Mouse (Mus musculus) embryo, embryonic 10 days (tissue): Measurements from ENCODE around the gene Ccdc144b.

Source experiments
- DNase-seq: peaks from one replicate; pipeline ENCODE4 v3.0.0-alpha.2; 2015; ENCODE audit warnings: low spot score

The Ccdc144b gene

DNA sequence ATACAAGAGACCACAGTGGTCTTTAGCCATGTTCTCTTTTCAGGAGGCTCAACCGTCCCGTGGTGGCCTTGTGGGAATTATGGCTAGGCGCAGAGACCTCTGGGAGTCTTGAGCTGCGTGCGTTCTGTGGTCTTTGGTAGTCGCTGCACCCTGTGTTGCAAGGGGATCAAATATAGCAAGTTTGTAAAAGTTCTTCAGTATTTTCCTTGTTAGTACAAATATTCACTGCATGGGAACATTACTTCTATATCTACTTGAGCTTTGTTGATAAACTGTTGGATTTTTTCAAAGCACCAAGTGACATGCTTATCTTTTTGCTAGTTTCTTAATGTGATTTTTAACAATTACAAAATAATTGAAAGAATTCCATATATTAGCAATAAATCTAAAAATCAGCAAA is at the start of gene Ccdc144b:
TSS of gene Ccdc144b (minus strand) at position 101 of the 400 bp plus-strand sequence.
- DNase-seq = no peak

- no peak for DNase-seq
Observed at GRCm38 (mm10) chr3:36095371-36095770, 42.0 kb upstream of the Ccdc144b start.

DNA sequence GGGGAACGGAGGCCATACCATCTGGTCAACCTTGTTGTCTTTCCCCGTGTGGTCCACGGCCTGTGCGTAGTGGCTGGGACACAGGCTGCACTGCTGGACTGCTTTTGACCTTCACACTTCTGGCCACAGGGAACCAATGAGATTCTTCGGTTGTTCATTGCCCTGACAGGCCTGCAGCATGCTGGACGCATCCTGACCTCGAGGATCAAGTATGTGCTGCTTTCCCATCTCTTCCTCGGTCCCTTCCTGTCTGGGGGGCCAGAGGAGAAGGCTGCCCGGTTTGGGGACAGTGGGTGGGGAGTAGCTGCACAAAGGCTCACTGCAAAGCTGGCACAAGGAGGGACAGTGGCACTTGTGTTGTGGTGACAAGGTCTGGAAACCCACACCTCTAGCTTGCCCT is 34.2 kb upstream of the Ccdc144b start:
- no peak for DNase-seq

GRCm38 (mm10) chr3:36085394-36085793 is 32.0 kb upstream of the Ccdc144b start:
- no peak for DNase-seq

DNA sequence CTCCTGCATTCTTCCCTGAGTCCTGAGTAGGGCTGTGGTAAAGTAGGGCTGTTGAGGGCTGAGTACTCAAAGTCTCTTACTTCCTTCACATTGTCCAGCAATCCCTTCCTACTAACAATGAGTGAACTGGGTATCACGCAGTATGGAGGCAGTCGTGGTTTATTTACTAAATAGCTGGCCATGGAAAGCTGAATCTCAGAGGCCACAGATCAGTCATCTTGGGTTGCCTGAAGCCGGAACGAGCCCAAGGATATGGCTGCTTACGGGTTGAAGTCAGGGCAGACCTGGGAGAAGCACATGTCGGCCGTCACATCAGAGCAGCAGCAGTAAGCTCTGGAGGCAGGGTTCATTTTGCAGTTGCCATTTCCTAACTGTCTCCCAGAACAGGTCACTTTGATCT is 30.0 kb upstream of the Ccdc144b start:
- DNase-seq = no peak

DNA sequence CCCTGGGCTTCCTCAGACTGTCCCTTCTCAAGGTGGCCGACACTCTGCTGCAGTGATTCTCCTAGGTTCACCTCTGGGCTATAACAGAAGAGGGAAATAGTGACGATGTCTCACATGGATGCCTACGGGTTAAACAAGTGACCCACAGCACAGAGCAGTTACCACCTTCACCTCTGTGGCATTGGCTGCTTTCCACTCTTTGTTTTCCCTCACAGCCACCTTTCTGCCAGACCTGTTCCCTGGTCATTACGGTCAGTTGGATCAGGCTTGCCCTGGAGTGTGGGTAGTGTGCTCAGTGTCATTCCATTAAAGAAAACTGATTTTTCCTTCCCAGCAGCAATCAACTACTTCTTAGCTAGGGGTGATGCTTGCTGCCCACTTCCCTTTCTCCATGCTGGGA is 29.5 kb upstream of the Ccdc144b start:
- no peak for DNase-seq

DNA sequence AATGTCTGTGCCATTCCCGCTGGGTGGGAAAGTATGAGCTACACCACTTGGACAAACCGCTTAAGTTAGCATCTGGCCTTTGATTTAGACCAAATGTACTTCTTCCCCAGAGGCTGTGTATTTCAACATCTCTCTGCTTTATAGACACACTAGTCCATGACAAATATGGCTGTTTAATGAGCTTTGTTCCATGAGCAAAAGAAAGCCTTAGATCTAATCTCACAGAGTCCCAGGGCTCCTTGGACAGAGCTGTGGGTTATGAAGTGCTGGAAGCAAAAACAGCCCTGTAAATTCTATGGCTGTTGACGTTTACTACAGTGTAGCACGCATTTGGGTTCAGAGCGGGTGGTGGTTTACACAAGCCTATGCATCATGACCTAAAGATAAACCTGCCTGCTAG is 27.4 kb upstream of the Ccdc144b start:
- no peak for DNase-seq

- DNase-seq = no peak
Observed at GRCm38 (mm10) chr3:36079886-36080285, 26.5 kb upstream of the Ccdc144b start.

DNA sequence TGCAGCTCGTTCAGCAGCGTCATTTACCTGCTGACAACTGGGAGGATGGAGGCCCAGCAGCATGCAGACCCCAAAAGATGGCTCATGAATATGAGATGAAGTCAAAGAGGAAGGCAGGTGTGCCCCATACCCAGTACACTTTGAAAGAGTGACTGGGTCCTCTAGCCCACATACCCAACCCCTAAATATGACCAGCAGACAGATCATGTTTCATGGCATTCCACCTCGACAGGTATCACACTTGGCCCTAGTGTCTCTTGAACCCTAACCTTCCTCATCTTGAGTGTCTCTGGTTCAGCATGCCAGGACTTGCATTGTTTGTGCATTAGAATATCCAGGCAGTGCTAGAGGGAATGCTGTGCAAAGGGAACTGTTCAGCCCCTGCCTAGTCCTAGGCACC is 24.0 kb upstream of the Ccdc144b start:
- DNase-seq = no peak

GRCm38 (mm10) chr3:36075466-36075865 is 22.1 kb upstream of the Ccdc144b start:
- DNase-seq = no peak

- DNase-seq = no peak
Observed at GRCm38 (mm10) chr3:36074231-36074630, 20.9 kb upstream of the Ccdc144b start.

- no peak for DNase-seq
Observed at GRCm38 (mm10) chr3:36071047-36071446, 17.7 kb upstream of the Ccdc144b start.

DNA sequence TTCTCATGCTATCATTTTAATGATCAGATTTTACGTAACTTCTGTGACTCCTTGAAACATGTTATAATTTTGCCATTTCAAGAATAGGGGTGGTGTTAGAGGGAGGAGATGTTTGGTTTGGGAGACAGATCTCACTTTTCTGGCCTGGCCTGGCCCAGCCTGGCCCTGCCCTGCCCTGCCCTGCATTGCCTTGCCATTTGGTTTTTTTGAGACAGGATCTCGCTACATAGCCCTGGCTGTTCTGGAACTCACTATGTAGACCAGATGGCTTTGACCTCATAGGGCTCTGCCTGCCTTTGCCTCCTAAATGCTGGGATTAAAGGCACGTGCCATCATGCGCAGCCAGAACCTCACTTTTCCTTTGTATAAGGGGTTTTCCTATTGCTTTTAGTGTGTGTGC is 17.1 kb upstream of the Ccdc144b start:
- DNase-seq = no peak

DNA sequence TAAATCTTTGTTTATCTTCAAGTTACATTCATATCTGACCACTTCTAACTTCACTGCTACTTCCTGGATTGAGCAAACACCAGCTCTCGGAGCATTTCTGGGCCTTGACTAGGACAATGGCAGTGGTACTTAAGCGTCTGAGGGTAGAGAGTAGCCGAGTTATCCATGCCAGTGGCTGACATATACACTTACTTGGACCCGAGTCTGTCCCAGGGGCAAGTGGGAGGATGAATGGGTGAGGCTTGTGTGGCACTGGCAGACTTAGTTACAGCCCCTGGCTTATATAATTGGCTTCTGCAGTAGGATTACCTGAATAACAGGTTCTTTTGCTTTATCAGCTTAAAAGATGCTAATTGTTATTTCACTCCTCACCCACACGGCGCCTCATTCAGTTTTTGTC is 14.4 kb upstream of the Ccdc144b start:
- no peak for DNase-seq

DNA sequence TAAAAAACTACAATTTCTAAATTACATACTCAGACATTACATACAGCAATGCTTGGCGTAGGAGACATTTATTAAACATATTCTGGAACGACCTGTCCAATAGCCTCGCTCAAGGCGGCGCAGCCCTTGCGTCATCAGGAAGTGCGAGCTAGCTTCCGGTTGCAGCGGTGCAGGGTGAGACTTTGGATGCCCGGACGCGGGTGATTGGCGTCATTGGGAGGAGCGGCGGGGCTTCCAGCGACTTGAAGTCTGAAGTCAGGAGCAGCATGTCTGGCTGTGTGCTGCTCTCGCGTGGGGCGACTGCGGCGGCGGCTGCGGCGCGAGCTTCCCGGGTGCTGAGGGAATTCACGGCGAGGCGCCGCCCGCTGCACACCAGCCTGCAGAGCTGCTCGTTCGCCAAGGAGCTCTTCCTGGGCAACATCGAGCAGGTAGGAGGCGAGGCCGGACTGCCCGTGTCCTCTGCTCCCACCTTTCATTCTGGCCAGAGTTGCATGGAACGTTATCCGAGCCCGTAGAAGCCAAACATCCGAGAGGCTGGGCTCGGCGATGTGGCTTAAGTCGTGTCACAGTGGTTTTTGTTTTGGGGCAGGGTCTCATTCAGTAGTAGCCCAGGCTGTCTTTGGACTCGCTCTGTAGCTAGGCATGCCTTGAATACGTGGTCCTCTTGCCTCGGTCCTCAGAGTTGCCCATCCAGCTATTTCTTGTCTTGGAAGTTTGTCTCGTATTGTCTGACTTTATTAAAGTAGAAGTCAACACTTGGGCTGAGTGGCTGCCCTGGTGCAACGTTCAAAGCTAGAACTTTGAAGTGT is 12.7 kb upstream of the Ccdc144b start, which contains the start of gene Acad9:
TSS of gene Acad9 (plus strand) at position 137 of the 809 bp plus-strand sequence.
- peak; percentile 99 for DNase-seq

- no peak for DNase-seq
Observed at GRCm38 (mm10) chr3:36065166-36065565, 11.8 kb upstream of the Ccdc144b start.

- no peak for DNase-seq
Observed at GRCm38 (mm10) chr3:36064592-36065061, 11.3 kb upstream of the Ccdc144b start.

- DNase-seq = peak; percentile 76
Observed at GRCm38 (mm10) chr3:36060096-36060850, 6.9 kb upstream of the Ccdc144b start.

DNA sequence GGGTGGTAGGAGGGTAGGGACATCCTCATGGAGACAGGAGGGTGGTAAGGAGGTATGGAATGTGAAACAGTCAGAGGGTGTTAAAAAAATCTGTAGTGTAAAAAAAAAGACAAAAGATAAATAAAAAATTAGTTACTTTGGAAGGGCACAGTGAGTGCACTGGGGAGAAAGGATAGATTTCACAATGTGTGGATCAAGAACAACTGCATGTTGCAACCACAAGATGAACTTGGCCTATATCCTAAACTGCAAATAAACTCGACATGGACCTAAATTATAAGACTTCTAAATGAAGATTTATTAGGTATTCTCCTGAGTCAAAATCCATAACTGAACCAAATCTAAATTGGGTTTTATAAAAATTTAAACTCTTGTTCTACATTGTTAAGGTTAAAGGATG is 4.2 kb downstream of the Ccdc144b start:
- DNase-seq = no peak

GRCm38 (mm10) chr3:36045086-36045485 is 8.3 kb downstream of the Ccdc144b start:
- no peak for DNase-seq

GRCm38 (mm10) chr3:36044520-36044919 is 8.8 kb downstream of the Ccdc144b start:
- no peak for DNase-seq

- DNase-seq = peak; percentile 21
Observed at GRCm38 (mm10) chr3:36031740-36032510, 21.4 kb downstream of the Ccdc144b start.
